Mouse (Mus musculus) Muller cell, postnatal 12 days (primary cell): ENCODE results near the gene Gk5.
"Not testable (repeated sequence)": the region's sequence is repeated elsewhere in the genome, so short reads cannot be mapped to it uniquely, and the experiment has no call there.

Source experiments
- DNase-seq: peaks from one replicate; pipeline ENCODE4 v3.0.0-alpha.2; 2015; ENCODE audit errors: inconsistent ontology term

Gk5 gene

GRCm38 (mm10) chr9:96118861-96119772, at the start of gene Gk5:
Gene Gk5 (plus strand): TSS chr9:96119362.
- peak; percentile 98 for DNase-seq

GRCm38 (mm10) chr9:96078752-96079315, 40.3 kb upstream of the Gk5 start:
- no peak for DNase-seq

GRCm38 (mm10) chr9:96085293-96085692, 33.9 kb upstream of the Gk5 start:
- DNase-seq = no peak

DNA sequence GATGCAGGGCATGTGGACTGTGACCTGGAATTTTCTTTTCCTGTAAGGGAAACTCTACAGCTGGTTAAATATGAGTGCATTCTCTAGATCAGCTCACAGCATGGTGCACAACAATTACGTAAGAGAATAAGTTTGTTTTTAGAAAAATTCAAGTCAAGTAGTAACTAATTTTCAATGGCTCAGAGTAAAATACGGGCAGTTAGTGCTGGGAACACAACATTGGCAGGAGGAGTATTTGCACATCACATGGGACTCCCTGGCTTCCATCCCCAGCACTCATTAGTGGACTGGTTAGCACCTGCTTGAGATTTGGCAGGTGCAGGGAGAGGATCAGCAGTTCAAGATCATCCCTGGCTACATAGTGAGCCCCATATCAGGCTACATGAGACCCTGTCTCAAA, 31.5 kb upstream of the Gk5 start:
- no peak for DNase-seq

DNA sequence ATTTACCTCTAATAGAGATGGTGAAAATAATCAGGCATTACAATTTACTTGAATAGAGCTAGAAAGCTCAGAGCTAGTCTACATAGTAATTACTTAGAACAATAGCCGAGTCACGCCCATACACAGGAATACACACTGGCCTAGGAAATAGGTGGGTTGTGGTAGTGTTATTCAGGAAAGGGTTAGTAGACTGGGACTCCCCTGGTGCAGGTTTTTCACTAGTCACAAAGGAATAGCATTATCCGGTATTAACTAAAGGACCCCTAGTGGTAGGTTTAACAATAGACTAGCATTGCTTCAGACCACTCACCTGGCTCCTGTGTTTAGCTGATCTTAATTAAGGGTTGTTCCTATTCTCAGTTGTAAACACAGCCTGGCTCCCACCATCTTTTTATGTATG, 30.7 kb upstream of the Gk5 start:
- DNase-seq = not testable (repeated sequence)

GRCm38 (mm10) chr9:96092637-96093036, 26.5 kb upstream of the Gk5 start:
- DNase-seq = not testable (repeated sequence)

DNA sequence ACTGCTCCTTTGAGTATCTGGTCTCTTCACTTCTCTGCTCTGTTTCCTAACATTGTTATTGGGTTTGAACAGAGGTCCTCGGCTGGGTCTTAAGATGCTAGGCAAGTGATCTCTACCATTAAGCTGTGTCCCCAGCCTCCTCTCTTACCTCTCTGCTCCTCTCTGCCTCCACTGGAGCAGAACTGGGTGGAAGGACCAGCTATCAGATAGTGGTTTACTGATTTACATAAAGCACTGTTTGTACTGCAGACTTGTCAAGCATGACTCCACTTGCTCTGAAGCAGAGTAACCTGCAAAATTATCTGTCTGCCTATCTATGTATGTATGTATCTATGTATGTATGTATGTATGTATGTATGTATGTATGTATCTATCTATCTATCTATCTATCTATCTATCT, 25.9 kb upstream of the Gk5 start:
- no peak for DNase-seq

DNA sequence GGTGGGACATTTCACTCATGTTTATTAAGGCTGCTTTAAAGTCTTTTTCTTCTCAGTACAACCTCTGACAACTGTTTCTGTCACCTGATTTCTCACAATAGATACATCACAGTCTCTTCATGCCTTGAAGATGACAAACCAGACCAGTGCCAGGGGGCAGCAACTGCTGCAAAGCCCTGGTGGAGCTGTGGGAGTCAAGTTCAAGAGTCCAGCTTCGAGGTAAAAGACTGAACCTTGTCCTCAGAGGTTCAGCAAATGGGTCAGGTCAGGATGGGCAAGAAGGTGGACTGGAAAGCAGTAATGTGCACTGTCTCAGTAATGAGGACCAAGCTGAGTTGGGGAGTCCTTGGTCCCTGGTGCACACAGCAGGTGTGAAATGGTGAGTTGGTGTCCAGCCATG, 24.8 kb upstream of the Gk5 start:
- no peak for DNase-seq

- no peak for DNase-seq
Observed at GRCm38 (mm10) chr9:96095192-96095591, 24.0 kb upstream of the Gk5 start.

DNA sequence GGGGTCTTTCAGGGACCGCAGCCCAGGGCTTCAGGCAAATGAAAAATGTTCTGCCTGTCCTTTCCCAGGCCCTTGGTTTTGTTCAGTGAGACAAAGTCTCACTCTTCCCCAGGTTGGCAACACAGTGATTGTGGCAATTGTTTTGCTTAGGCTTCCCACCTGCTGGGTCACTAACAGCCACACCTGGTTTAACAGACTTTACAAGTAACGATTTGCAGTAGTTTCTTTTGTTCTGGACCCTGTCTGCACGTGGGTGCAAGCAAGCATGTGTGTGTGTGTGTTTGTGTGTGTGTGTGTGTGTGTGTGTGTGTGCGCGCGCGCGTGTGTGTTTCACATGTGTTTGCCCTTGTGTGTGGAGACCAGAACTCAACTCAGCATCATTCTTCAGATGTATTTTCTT, 16.3 kb upstream of the Gk5 start:
- no peak for DNase-seq

DNA sequence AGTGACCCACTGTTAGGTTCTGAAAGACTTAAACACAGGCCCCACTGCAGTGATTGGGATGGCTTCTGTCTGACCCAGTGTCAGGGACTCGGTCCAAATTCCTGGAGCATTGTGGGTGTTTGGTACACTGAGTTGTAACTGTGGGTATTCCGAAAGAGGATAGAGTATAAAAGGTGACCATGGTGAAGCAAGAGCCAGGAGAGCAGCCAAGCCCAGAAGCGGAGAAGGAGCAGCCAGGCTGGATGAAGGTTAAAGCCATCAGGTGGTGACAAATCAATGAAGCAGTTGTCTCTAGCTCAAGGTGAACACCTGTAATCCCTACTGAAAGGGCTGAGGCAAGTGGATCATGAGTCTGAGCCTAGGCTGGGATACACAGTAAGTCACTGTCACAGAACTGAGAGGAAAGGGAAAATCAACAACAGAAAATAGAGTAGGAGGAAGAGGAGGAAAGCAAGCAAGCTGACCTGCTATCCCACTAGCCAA, 6.2 kb upstream of the Gk5 start:
- no peak for DNase-seq

DNA sequence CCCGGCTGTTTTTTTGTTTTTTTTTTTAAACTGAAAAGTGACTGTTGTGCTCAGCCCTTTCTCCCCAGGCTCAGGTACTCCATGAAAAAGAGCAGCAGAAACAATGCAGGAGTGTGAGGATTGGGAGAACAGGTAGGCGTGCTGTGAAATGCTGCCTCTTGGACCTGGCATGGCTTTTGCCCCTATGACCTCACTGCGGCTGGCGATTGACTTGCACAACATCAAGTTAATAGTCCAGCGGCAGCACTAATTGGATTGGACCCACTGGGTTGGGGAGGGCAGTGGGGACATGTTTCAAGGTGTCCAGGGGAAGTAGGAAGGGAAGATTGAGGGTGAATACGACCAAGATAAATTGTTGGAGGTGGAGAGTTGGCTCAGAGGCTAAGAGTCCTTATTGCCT, 2.4 kb upstream of the Gk5 start:
- DNase-seq = no peak

- no peak for DNase-seq
Observed at GRCm38 (mm10) chr9:96118216-96118615, 946 bp upstream of the Gk5 start.

- no peak for DNase-seq
Observed at GRCm38 (mm10) chr9:96127972-96128371, 8.8 kb downstream of the Gk5 start.

- no peak for DNase-seq
Observed at GRCm38 (mm10) chr9:96132956-96133603, 13.9 kb downstream of the Gk5 start.

GRCm38 (mm10) chr9:96134470-96134869, 15.3 kb downstream of the Gk5 start:
- no peak for DNase-seq

DNA sequence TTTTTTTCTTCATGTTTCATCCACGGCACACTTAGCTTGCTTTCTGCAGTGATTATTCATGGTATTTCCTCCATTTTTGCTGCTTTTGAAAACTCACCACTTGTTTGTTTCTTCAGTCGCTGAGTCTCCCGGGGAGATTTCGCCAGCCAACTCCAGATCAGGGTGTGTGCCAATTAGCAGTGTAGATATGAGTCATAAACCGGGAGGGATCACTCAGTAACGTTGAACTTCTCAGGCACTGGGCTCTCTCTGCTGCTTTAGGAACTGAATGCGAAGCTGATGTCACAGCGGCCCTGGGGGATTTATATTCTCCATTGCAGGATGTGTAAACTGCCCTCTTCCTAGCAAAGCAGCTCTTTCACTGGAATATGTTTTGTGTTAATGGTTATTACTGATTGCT, 15.8 kb downstream of the Gk5 start:
- peak; percentile 82 for DNase-seq

DNA sequence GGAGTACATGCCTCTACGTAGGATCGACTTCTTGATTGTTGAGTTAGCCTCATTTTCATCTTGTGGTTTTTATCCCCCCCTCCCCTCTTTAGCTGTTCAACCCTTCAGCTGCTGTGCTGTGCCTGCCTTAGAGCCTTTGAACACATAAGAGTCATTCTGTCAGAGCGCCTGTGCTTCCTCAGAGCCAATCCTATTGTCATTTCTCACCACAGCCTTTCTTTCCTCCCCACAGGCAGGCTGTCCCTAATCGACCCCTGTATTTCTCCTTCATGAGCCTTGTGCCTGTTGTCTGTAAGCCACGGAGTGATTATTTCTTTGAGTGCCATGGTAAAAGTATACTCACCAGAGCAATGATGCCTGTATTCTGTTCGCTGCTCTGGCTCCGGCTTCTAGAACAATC, 16.3 kb downstream of the Gk5 start:
- DNase-seq = no peak

- no peak for DNase-seq
Observed at GRCm38 (mm10) chr9:96138958-96139357, 19.8 kb downstream of the Gk5 start.

DNA sequence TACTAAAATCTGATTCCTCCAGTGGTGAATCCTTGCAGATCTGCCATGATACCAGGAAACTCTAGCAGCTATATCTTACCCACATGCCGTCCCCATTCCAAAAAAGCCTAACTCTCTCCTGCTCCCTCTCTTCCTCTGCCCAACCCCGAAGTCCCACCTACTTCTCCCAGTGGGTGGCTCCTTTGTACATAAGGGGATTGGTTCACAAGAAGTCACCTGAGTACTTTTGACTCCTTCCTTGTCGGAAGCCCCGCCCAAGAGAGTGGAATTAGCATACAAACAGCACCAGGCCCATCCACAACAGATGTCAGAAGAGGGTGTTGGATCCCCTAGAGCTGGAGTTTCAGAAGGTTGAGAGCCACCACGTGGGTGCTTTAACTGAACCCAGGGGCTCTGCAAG, 20.7 kb downstream of the Gk5 start:
- DNase-seq = no peak

DNA sequence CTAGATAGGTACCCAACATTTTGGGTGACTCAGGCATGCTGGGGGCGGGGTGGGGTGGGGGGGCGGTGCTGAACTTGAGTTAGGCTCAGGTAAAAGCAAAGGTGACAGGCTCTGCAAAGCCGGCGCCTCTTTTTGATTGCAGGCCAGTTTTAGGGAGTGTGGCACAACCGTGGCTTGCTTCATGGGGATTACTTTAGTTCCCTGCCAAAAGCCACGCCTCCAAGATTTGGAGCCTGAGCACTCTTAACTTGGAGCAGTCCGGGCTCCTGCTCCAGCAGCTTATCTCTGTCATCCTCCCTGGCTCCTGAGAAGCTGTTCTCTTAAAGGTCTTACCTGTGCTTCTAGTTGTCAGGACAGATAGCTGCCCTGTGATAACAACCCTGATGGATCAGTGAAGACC, 21.8 kb downstream of the Gk5 start:
- no peak for DNase-seq

GRCm38 (mm10) chr9:96142499-96142898, 23.3 kb downstream of the Gk5 start:
- no peak for DNase-seq

DNA sequence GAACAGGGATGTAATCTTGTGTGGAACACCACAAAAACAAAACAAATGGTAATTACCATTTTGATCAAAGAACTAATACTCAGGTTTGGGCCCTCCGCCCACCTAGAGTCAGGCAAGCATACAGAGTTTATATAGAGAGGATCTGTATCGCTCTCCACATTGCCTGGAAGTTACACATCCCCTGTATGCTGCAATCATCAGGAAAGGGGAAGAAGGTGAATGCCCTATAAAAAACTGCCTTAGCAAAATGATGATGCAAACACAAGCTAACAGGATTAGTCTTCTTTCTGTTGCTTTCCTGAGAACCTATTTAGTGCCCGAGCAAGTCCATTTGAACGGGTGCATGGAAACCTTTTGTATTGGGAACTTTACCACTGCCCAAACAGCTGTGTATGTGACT, 24.5 kb downstream of the Gk5 start:
- DNase-seq = no peak
